Comparison of ENCODE assay signal across 8 mouse cellular contexts in the genomic region with DNA sequence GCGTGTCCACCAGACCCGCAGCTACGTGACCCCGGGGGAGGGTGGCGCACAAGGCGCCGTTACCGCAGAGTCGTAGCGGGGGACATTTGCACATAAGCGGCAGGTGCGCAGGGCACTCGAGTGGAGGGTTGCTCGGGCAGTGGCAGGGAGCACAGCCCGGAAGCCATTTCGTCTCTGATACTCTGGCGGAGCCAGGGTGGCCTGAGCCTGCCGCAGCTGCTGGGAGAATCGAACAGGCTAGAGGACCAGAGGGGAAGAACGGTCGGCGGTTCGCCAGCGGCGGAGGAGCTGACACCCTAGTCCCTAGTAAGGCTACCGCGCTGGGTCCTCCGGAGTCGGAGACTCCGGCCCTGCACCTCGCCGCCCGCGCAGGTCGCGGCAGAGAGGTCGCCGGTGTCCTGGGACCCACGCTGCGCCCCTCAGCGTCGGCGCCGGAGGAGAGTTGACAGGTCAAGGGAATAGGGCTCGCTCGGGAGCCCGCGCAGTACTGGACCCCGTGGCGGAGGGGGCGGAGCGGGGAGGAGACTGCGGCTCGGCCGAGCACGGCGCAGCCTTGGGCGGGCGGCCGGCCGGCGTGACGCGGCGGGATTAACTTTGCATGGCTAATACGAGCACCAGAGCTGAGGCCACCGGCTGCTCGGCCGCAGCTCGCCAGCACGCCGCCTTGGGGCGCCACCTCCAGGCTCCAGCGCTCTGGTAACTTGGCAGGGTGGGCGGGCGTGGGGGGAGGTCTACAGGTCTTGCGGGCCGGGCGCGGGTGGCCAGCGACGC. TPM values are rescaled to one million over a fixed set of nuclear protein-coding genes. Genes with fewer than 3 reads are reported as not detected.
DNase-seq lines count a peak whose midpoint lies in the region; ATAC-seq and TF ChIP-seq lines count a peak whose summit lies in the region.

No protein-coding gene starts in this region.

- H3K36me3 ChIP-seq in hindbrain, embryonic 12.5 days, result no peaks in the 10 kb centered on the region
- H3K36me3 ChIP-seq in lung, embryonic 16.5 days (ENCODE audit: control insufficient read depth, insufficient read depth, low read length), result no peaks in the 10 kb centered on the region
- no peaks in the 10 kb centered on the region for H3K36me3 ChIP-seq in thymus, adult 2 months (ENCODE audit: control insufficient read depth, insufficient read depth, low read length)

- H3K27me3 ChIP-seq in hindbrain, embryonic 12.5 days, result peaks cover 25% of the 10 kb centered on the region
- H3K27me3 ChIP-seq in lung, embryonic 16.5 days (ENCODE audit: control insufficient read depth, insufficient read depth, low read depth, low read length), result peaks cover 22% of the 10 kb centered on the region
- H3K27me3 ChIP-seq in thymus, adult 2 months (ENCODE audit: control insufficient read depth, insufficient read depth, low read length), result no peaks in the 10 kb centered on the region; the same call in 1 of the 2 replicates

- no peak for TF ChIP-seq POLR2A in thymus, adult 2 months (IDR thresholded peaks at IDR 0.05; ENCODE audit: control insufficient read depth, extremely low read depth, insufficient read depth, low read length, poor library complexity)

- no peak for TF ChIP-seq CTCF in thymus, adult 2 months (IDR thresholded peaks at IDR 0.05; ENCODE audit: borderline replicate concordance, control insufficient read depth, extremely low read depth, insufficient read depth, low read length, poor library complexity)

- peak; percentile 30 for DNase-seq in ES-CJ7 (ENCODE audit: low read depth, low spot score)
- peak; percentile 68 for DNase-seq in cerebellum, adult 9-10 months
- DNase-seq in frontal cortex, postnatal 14 days (ENCODE audit: low spot score in 2 of 2), result peak; percentile 54 to 63
- peak; percentile 73 to 81 for DNase-seq in layer of hippocampus, postnatal 10 days (ENCODE audit: low spot score in 2 of 2)
- DNase-seq in ovary, adult 18-20 months (ENCODE audit: low spot score), result peak; percentile 78
- peak; percentile 47 for DNase-seq in thymus, adult 2 months

- H3K4me1 ChIP-seq in hindbrain, embryonic 12.5 days, result peaks cover 15% of the 10 kb centered on the region
- H3K4me1 ChIP-seq in lung, embryonic 16.5 days (replicated peaks; ENCODE audit: control insufficient read depth, insufficient read depth, low read length), result peaks cover 12% of the 10 kb centered on the region; the same call in 1 of the 2 replicates
- peaks cover 9% of the 10 kb centered on the region for H3K4me1 ChIP-seq in thymus, adult 2 months (replicated peaks; ENCODE audit: control insufficient read depth, insufficient read depth, low read length)

- H3K9me3 ChIP-seq in hindbrain, embryonic 12.5 days (replicated peaks), result no peaks in the 10 kb centered on the region
- no peaks in the 10 kb centered on the region for H3K9me3 ChIP-seq in lung, embryonic 16.5 days (ENCODE audit: control insufficient read depth, low read length)

- H3K27ac ChIP-seq in hindbrain, embryonic 12.5 days, result no peak overlapping the region
- no peak overlapping the region for H3K27ac ChIP-seq in lung, embryonic 16.5 days (ENCODE audit: low read length)
- no peak overlapping the region for H3K27ac ChIP-seq in thymus, adult 2 months (ENCODE audit: control insufficient read depth, insufficient read depth, low read length)

- WGBS in hindbrain, embryonic 12.5 days, result under 1% methylated on average over 79 of the region's 82 CpGs
- WGBS in lung, embryonic 16.5 days, result under 1% methylated on average over 80 of the region's 82 CpGs
- WGBS in thymus, adult 2 months, result under 1% methylated on average over 82 of the region's 82 CpGs

- peak overlapping the region; percentile 66 for H3K9ac ChIP-seq in hindbrain, embryonic 12.5 days
- peak overlapping the region; percentile 70 for H3K9ac ChIP-seq in lung, embryonic 16.5 days (ENCODE audit: low read length)

- H3K4me3 ChIP-seq in hindbrain, embryonic 12.5 days, result peak overlapping the region; percentile 72
- peak overlapping the region; percentile 77 for H3K4me3 ChIP-seq in lung, embryonic 16.5 days (ENCODE audit: low read length)
- peak overlapping the region; percentile 60 for H3K4me3 ChIP-seq in thymus, adult 2 months (ENCODE audit: control insufficient read depth, insufficient read depth, low read length)

- H3K4me2 ChIP-seq in hindbrain, embryonic 12.5 days (replicated peaks), result peak overlapping the region; percentile 99
- H3K4me2 ChIP-seq in lung, embryonic 16.5 days (ENCODE audit: low read depth, low read length), result peak overlapping the region; percentile 99

- ATAC-seq in hindbrain, embryonic 12.5 days (ENCODE audit: low FRiP score), result peak; percentile 95
- peak; percentile 94 for ATAC-seq in lung, embryonic 16.5 days (ENCODE audit: low read depth)

RNA-seq across cellular contexts. Expression of gene Thrb, which starts 0.5 kb away (rescaled TPM):
- 1.1 and 1.7 TPM in 2 replicates for polyA plus RNA-seq in hindbrain, embryonic 12.5 days (2016; fragmentation: Nextera tagmentation; extraction: Ambion mirVana)
- total RNA-seq in layer of hippocampus, postnatal 10 days (2021), result 10 to 100 TPM; 33.2 to 34.1 TPM
- 1.5 and 1.7 TPM in 2 replicates for polyA plus RNA-seq in lung, embryonic 16.5 days (2015; fragmentation: Nextera tagmentation; extraction: Ambion mirVana)
- 1.5 TPM in 2 replicates for polyA plus RNA-seq in thymus, adult 2 months (2012; rRNA removed)
